In genomic region chr7:16950861-16951635, GRCm38 (mm10) we compare ENCODE assay signal across 8 mouse cellular contexts. TPM values are rescaled to one million over a fixed set of nuclear protein-coding genes. Genes with fewer than 3 reads are reported as not detected.
A peak's percentile ranks its signal among the peaks of the same experiment; 100 is the strongest.
DNase-seq lines count a peak whose midpoint lies in the region; ATAC-seq lines count a peak whose summit lies in the region.

No protein-coding gene starts in this region.

- ATAC-seq in inflammation-experienced regulatory T-cells, adult 6 months, result peak; percentile 91
- peak; percentile 69 for ATAC-seq in midbrain, embryonic 11.5 days (ENCODE audit: low FRiP score)
- ATAC-seq in erythroid progenitor cell, adult 5-6 weeks (replicated peaks; ENCODE audit: low FRiP score, poor library complexity, severe bottlenecking), result no peak

- H3K4me1 ChIP-seq in midbrain, embryonic 11.5 days (ENCODE audit: control insufficient read depth, insufficient read depth, low read length), result peaks cover 25% of the 10 kb centered on the region

- no peak overlapping the region for H3K4me3 ChIP-seq in midbrain, embryonic 11.5 days (ENCODE audit: low read depth, low read length)

- H3K27ac ChIP-seq in midbrain, embryonic 11.5 days (ENCODE audit: low read depth, low read length), result no peak overlapping the region

- no peaks in the 10 kb centered on the region for H3K36me3 ChIP-seq in midbrain, embryonic 11.5 days (ENCODE audit: control insufficient read depth, insufficient read depth, low read length)

- no peaks in the 10 kb centered on the region for H3K9me3 ChIP-seq in midbrain, embryonic 11.5 days (ENCODE audit: control insufficient read depth, low read length)

- H3K4me2 ChIP-seq in midbrain, embryonic 11.5 days, result no peak overlapping the region

- peaks cover 43% of the 10 kb centered on the region for H3K27me3 ChIP-seq in midbrain, embryonic 11.5 days (ENCODE audit: control insufficient read depth, insufficient read depth, low read length)

- 31% methylated on average over 18 of the region's 18 CpGs for WGBS in midbrain, embryonic 11.5 days

- H3K9ac ChIP-seq in midbrain, embryonic 11.5 days (ENCODE audit: low read length), result no peak overlapping the region

- intact Hi-C loops in gastrocnemius, postnatal 14 days (cut with DNase I; ENCODE audit: low total_unique reads), result loop anchor here (2.0 kb wide), 2 partner anchors 50 to 116 kb away; no protein-coding TSS in a partner anchor
- intact Hi-C loops in left cerebral cortex, postnatal 36 days (cut with DNase I), result loop anchor here (1.0 to 5.0 kb wide), 3 partner anchors 19 to 116 kb away; no protein-coding TSS in a partner anchor

- DNase-seq in ZHBTc4 (ENCODE audit: low read depth, low spot score), result peak; percentile 95
- peak; percentile 86 to 87 for DNase-seq in cerebellum, postnatal 4 days (ENCODE audit: low spot score in 2 of 2)
- peak; percentile 79 for DNase-seq in gastrocnemius, postnatal 14 days
- DNase-seq in left cerebral cortex, postnatal 36 days (ENCODE audit: low spot score in 2 of 2), result peak; percentile 80 to 82
- DNase-seq in midbrain, embryonic 11.5 days (ENCODE audit: low spot score, missing footprints), result peak; percentile 98
- DNase-seq in right cerebral cortex, postnatal 4 days, result peak; percentile 76

RNA-seq across cellular contexts. Expression of gene Pnmal2, which starts 6.6 kb away (rescaled TPM):
- 10 to 100 TPM in 1 of 2 experiments, 1 to 10 TPM in 1; 9.2 to 11.8 TPM for total RNA-seq in gastrocnemius, postnatal 14 days (2021)
- polyA plus RNA-seq in inflammation-experienced regulatory T-cells, adult 6 months (2017; shearing (Covaris generic)), result not detected
- 100 to 1,000 TPM; 249 to 288 TPM for total RNA-seq in left cerebral cortex, postnatal 36 days (2021)
- 8.3 and 8.6 TPM in 2 replicates for polyA plus RNA-seq in midbrain, embryonic 11.5 days (2014; fragmentation: Nextera tagmentation; extraction: Ambion mirVana)
- total RNA-seq in erythroid progenitor cell, adult 5-6 weeks (2015; ENCODE audit: low replicate concordance), result not detected in 2 replicates
- total RNA-seq in erythroid progenitor cell, adult 5-6 weeks (2017; ENCODE audit: low replicate concordance), result not detected in 2 replicates

RNA-seq across cellular contexts. Expression of gene Pnmal1, which starts 8.4 kb away (rescaled TPM):
- total RNA-seq in gastrocnemius, postnatal 14 days (2021), result not detected
- not detected for polyA plus RNA-seq in inflammation-experienced regulatory T-cells, adult 6 months (2017; shearing (Covaris generic))
- total RNA-seq in left cerebral cortex, postnatal 36 days (2021), result 100 to 1,000 TPM; 109 to 111 TPM
- polyA plus RNA-seq in midbrain, embryonic 11.5 days (2014; fragmentation: Nextera tagmentation; extraction: Ambion mirVana), result 22.5 and 23.7 TPM in 2 replicates
- not detected in 2 replicates for total RNA-seq in erythroid progenitor cell, adult 5-6 weeks (2015; ENCODE audit: low replicate concordance)
- not detected in 2 replicates for total RNA-seq in erythroid progenitor cell, adult 5-6 weeks (2017; ENCODE audit: low replicate concordance)

RNA-seq across cellular contexts. Expression of gene Calm3, which starts 27.1 kb away (rescaled TPM):
- total RNA-seq in gastrocnemius, postnatal 14 days (2021), result 100 to 1,000 TPM; 247 to 276 TPM
- polyA plus RNA-seq in inflammation-experienced regulatory T-cells, adult 6 months (2017; shearing (Covaris generic)), result 100 to 1,000 TPM in 2 of 3 experiments, 10 to 100 TPM in 1; 51.8 to 255 (median 105) TPM
- 1,000 to 10,000 TPM; 1,705 to 2,029 TPM for total RNA-seq in left cerebral cortex, postnatal 36 days (2021)
- polyA plus RNA-seq in midbrain, embryonic 11.5 days (2014; fragmentation: Nextera tagmentation; extraction: Ambion mirVana), result 284 and 295 TPM in 2 replicates
- total RNA-seq in erythroid progenitor cell, adult 5-6 weeks (2015; ENCODE audit: low replicate concordance), result 131 and 141 TPM in 2 replicates
- 258 and 325 TPM in 2 replicates for total RNA-seq in erythroid progenitor cell, adult 5-6 weeks (2017; ENCODE audit: low replicate concordance)

RNA-seq across cellular contexts. Expression of gene Gm42372, which starts 31.8 kb away (rescaled TPM):
- under 1 TPM in 1 of 2 experiments, not detected in 1; 0.04 TPM for total RNA-seq in gastrocnemius, postnatal 14 days (2021)
- polyA plus RNA-seq in inflammation-experienced regulatory T-cells, adult 6 months (2017; shearing (Covaris generic)), result 1 to 10 TPM; 3.7 to 5.7 (median 5.2) TPM
- 10 to 100 TPM; 59.7 to 61.7 TPM for total RNA-seq in left cerebral cortex, postnatal 36 days (2021)
- 1.6 and 2.5 TPM in 2 replicates for polyA plus RNA-seq in midbrain, embryonic 11.5 days (2014; fragmentation: Nextera tagmentation; extraction: Ambion mirVana)
- 0.72 TPM in 1 of 2 replicates, not detected in the other for total RNA-seq in erythroid progenitor cell, adult 5-6 weeks (2015; ENCODE audit: low replicate concordance)
- total RNA-seq in erythroid progenitor cell, adult 5-6 weeks (2017; ENCODE audit: low replicate concordance), result 0.13 and 0.53 TPM in 2 replicates

RNA-seq across cellular contexts. Expression of gene Ccdc8, which starts 41.5 kb away (rescaled TPM):
- 1 to 10 TPM; 5.8 to 6.5 TPM for total RNA-seq in gastrocnemius, postnatal 14 days (2021)
- under 1 TPM in 2 of 3 experiments, not detected in 1; 0.09 to 0.15 TPM for polyA plus RNA-seq in inflammation-experienced regulatory T-cells, adult 6 months (2017; shearing (Covaris generic))
- total RNA-seq in left cerebral cortex, postnatal 36 days (2021), result 1 to 10 TPM; 2.1 to 2.3 TPM
- polyA plus RNA-seq in midbrain, embryonic 11.5 days (2014; fragmentation: Nextera tagmentation; extraction: Ambion mirVana), result 13.2 and 14.7 TPM in 2 replicates
- total RNA-seq in erythroid progenitor cell, adult 5-6 weeks (2015; ENCODE audit: low replicate concordance), result not detected in 2 replicates
- total RNA-seq in erythroid progenitor cell, adult 5-6 weeks (2017; ENCODE audit: low replicate concordance), result not detected in 2 replicates

Comparison
In these comparisons a context has a peak if more than half of its experiments do, and no peak if none do; other contexts are left out.
1. RNA of gene Pnmal2, which starts 6.6 kb away (total RNA-seq): 249 to 288 TPM in left cerebral cortex, postnatal 36 days; 9.2 to 11.8 TPM in gastrocnemius, postnatal 14 days and not detected in erythroid progenitor cell, adult 5-6 weeks; every median in the first group is over 10 times any median in the second.
2. RNA of gene Pnmal1, which starts 8.4 kb away (total RNA-seq): 109 to 111 TPM in left cerebral cortex, postnatal 36 days; not detected in gastrocnemius, postnatal 14 days and not detected in erythroid progenitor cell, adult 5-6 weeks; every median in the first group is over 100 times any median in the second.
3. RNA of gene Calm3, which starts 27.1 kb away (total RNA-seq): 1,705 to 2,029 TPM in left cerebral cortex, postnatal 36 days; 247 to 276 TPM in gastrocnemius, postnatal 14 days and 131 to 325 TPM in erythroid progenitor cell, adult 5-6 weeks; every median in the first group is over 4 times any median in the second.
4. Peak in every context shown above with its lines, with median percentiles within 50 percentile points of each other: DNase-seq.